Mouse (Mus musculus) bone marrow macrophage, adult 2 months (primary cell): ENCODE results near the gene Klhl24. TPM values are rescaled to one million over a fixed set of nuclear protein-coding genes. Genes with fewer than 3 reads are reported as not detected.
A peak's percentile ranks its signal among the peaks of the same experiment; 100 is the strongest.
"Not testable (repeated sequence)": the region's sequence is repeated elsewhere in the genome, so short reads cannot be mapped to it uniquely, and the experiment has no call there.

Experiments used
- H3K27ac ChIP-seq: 2 replicates; pipeline ENCODE4 v1.5.1; 2012; ENCODE audit warnings: low read depth, low read length; ENCODE audit not compliant: insufficient read depth
- H3K4me1 ChIP-seq: 2 replicates; pipeline ENCODE4 v1.6.1; 2012; ENCODE audit warnings: low read length; ENCODE audit not compliant: control insufficient read depth, insufficient read depth
- H3K4me3 ChIP-seq: 2 replicates; pipeline ENCODE4 v1.5.1; 2012; ENCODE audit warnings: mild to moderate bottlenecking, low read length, moderate library complexity; ENCODE audit not compliant: insufficient read depth
- CTCF ChIP-seq: IDR thresholded peaks from 2 replicates; pipeline ENCODE4 v1.5.1; 2012; ENCODE audit warnings: low read depth, mild to moderate bottlenecking, low read length, moderate library complexity
- POLR2A ChIP-seq: IDR thresholded peaks from 2 replicates; pipeline ENCODE4 v1.6.1; 2012; ENCODE audit warnings: mild to moderate bottlenecking, low read depth, low read length, borderline replicate concordance
- polyA plus RNA-seq: library from polyadenylated mRNA; stranded (reverse); fragments of >200 nt; gene quantifications from 2 replicates; pipeline ENCODE4 v1.2.4, GENCODE M21; 2012; ENCODE audit not compliant: missing spikeins, insufficient read depth, insufficient read length

Gene Klhl24
- polyA plus RNA-seq, 1 experiment: 95.2 TPM

DNA sequence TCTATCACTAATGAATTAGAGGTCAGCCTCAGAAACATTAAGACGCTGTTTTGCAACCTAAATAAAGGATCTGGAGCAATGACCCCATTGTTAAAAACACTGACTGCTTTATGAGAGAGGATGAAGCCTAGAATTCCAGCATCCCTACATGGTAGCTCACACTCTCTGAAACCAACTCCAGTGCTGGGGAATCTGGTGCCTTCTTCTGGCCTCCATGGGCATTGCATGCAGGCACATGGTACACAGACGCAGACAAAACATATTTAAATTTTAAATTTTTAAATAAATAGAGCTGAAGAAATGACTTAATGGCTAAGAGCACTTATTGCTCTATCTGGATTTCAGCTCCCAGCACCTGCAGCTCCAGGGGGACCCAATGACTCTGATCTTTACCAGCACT, 1.4 kb upstream of the Klhl24 start:
- TF ChIP-seq POLR2A: no peak
- TF ChIP-seq CTCF: peak; percentile 13; the same call in 1 of the 2 replicates
- Histone ChIP-seq H3K27ac (no peak overlapping the region), H3K4me3 (no peak overlapping the region), H3K4me1 (peaks cover 8% of the 10 kb centered on the region)

DNA sequence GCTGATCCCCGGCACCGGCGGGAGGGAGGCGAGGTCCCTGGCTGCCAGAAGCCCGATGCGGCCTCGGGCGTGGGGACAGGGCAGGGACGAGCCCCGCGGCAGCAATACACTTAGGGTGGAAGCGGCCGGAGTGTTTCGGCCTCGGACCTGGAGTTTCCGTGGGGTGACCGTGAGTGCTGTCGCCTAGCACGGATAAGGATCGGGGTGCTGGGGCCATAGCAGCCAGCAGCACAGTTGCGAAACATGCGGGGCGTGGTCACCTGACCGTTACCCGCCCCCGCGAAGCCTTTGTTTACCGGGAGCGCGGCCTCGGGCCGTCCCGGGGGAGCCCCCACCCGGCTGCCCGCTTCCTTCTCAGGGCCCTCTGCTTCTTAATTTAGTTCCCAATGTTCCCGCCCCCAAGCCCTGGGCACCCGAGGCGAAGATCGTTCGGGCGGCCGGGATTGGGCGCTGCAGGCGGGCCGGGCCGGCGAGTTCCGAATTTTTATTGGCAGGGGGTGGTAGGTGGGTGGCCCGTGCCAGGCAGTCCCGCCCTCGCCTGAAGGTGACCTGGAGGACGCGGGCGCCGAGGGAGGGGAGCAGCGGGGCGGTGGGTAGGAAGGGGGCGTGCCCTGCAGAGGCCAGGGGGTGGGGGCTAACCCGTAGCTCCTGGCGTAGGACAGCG, 501 bp downstream of the Klhl24 start:
- TF ChIP-seq POLR2A (no peak), CTCF (no peak)
- peak overlapping the region; percentile 98 for H3K27ac ChIP-seq
- H3K4me1 ChIP-seq: peaks cover 8% of the 10 kb centered on the region
- peak overlapping the region; percentile 97 for H3K4me3 ChIP-seq

DNA sequence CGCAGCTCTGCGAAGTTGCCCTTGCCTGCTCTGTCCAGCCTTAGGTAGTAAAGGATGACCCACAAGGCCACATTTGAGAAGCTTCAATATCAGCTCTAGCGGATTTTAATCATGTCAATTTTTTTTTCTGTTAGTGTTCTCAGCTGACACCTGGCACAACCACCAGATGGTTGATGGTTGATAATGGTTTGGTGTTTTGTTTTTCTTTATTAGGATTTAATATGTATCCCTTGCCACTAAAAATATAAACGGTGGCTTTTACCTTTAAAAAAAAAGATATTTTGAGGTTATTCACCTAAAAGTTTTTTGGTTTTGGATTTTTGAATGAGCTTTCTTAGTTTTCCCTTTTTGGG, 1.0 kb downstream of the Klhl24 start:
- Histone ChIP-seq H3K4me3 (peak overlapping the region; percentile 97), H3K4me1 (peaks cover 8% of the 10 kb centered on the region), H3K27ac (peak overlapping the region; percentile 98)
- TF ChIP-seq POLR2A: no peak

DNA sequence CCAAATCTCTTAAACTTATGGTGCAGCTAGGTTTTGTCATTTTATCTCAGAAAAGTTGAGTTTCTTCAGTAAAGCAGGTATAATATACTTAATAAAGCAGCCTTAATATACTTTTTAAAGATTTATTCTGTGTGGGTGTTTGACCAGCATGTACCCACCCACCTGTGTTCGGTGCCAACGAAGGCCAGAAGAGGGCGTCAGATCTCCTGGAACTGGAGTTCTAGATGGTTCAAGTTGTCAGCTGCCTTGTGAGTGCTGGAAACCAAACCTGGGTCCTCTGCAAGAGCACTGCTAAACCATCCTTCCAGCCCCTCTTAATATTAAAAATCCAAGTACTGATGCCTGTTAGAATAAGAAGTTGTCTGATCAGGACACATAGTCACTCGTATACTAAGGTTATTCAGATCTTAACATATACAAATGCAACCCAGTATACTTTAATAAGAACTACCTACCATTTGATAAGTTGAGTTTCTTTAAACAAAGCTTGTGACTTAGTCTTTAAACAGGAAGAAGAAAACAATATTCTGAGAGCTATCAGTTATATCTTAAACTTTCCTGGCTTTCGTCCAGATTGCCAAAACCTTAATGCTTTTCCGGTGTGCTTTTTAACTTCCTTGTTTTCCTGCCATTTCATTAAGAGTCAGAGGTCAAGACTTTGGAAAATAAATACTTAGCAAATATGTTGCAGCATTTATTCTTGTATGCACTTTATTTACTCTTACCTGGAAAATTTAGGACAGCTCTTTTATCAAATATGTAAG, 1.7 kb downstream of the Klhl24 start:
- H3K4me1 ChIP-seq: peaks cover 8% of the 10 kb centered on the region
- H3K4me3 ChIP-seq: no peak overlapping the region
- TF ChIP-seq POLR2A (no peak), CTCF (no peak)
- peak overlapping the region; percentile 46 for H3K27ac ChIP-seq

DNA sequence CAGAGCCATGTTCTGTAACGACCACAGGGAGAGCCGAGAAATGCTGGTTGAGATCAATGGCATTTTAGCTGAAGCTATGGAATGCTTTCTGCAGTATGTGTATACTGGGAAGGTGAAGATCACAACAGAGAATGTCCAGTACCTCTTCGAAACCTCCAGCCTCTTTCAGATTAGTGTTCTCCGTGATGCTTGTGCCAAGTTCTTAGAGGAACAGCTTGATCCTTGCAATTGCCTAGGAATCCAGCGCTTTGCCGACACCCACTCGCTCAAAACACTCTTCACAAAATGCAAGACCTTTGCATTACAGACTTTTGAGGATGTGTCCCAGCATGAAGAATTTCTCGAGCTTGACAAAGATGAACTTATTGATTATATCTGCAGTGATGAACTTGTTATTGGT, 9.7 kb downstream of the Klhl24 start:
- TF ChIP-seq POLR2A: no peak
- TF ChIP-seq CTCF: no peak
- Histone ChIP-seq H3K27ac (no peak overlapping the region), H3K4me1 (peaks cover 2% of the 10 kb centered on the region; the same call in 1 of the 2 replicates), H3K4me3 (no peak overlapping the region)

DNA sequence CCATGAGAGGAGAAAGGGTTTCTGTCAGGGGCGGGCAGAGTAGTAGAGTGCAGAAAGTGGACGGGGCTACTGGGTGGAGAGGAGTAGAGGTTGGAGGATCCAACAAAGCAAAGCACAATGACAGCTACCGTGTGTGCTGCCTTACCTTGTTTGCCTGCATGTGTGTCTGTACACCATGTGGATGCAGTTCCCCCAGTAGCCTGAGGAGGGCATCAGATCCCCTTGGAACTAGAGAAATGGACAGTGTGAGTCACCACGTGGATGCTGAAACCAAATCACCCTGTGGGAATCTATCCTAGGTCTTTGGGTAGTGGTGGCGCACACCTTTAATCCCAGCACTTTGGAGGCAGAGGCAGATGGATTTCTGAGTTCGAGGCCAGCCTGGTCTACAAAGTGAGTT, 11.6 kb downstream of the Klhl24 start:
- Histone ChIP-seq H3K4me1 (peaks cover 2% of the 10 kb centered on the region; the same call in 1 of the 2 replicates), H3K4me3 (no peak overlapping the region), H3K27ac (no peak overlapping the region)
- no peak for TF ChIP-seq CTCF
- no peak for TF ChIP-seq POLR2A

DNA sequence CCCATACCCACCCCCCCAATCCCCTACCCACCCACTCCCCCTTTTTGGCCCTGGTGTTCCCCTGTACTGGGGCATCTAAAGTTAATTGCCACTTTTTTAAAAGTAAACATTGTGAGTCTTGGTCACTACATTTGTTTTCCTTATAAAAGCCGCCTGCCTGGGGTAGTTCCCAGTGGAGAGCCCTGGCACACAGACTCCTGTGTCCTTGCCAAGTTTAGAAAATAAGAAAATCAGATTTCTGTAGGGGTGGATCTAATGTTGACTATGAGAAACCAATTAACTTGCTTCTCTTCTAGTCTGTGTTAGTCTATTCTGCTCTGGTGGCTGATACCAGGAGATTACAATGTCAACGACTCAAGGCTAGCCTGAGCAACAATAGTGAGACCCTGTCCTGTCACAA, 15.3 kb downstream of the Klhl24 start:
- no peaks in the 10 kb centered on the region for H3K4me1 ChIP-seq
- H3K4me3 ChIP-seq: no peak overlapping the region
- TF ChIP-seq CTCF (no peak), POLR2A (no peak)
- no peak overlapping the region for H3K27ac ChIP-seq

DNA sequence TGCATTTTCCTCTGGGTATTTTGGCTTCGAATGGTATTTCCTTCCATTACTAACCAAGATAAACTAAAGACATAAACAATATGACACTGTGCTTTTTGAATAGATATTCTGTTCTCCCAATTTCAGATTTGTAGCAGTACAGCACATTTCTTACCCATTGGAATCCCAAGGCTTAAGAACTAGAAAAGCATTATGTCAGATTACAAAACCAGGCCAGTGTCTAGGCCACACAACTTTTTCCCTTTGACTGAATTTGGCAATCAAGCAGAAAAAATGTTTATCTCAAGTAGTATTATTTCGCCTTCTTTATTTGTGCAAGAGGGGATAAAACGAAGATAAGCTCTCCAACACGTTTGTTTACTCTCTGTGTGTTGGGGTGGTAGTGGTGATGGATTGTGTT, 18.7 kb downstream of the Klhl24 start:
- Histone ChIP-seq H3K4me1 (no peaks in the 10 kb centered on the region), H3K27ac (no peak overlapping the region), H3K4me3 (no peak overlapping the region)
- no peak for TF ChIP-seq CTCF
- no peak for TF ChIP-seq POLR2A

DNA sequence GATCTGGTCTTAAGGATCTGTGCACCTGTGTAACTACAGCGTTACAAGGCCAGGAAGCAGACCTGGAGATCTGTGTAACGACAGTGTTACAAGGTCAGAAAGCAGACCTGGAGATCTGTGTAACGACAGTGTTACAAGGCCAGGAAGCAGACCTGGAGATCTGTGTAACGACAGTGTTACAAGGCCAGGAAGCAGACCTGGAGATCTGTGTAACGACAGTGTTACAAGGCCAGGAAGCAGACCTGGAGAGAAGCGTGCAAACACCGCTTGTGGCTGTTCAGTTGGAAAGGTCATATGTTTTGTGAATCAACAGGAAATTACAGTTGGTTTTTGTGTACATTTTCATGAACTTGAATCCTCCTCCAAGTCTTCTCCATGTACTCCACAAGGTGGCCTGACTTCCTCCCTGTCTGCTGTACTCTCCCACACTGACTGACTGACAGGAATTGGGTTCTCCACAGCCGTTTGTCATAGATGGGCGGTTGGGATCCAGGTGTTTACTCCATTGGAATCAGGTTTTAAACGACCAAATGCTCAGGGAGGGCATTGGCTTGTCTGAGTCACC, 29.1 kb downstream of the Klhl24 start:
- not testable (repeated sequence) for H3K27ac ChIP-seq, H3K4me3 ChIP-seq, H3K4me1 ChIP-seq

DNA sequence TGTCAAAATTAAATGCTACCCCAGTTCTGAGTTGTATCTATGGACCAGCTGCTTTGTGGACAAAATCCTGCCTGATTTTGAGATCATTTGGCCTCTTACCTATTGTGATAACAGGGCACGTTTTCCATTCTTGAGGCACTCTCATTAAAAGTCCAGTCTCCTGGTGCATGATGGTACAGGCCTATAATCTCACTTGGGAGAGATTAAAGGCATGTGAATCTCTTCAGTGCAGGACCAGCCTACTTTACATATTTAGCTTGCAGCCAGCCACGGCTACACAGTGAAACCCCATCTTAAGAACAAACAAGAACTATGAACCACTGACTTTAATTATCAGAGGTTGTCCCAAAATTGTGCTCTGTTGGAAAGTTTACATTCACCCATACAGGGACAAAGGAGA, 33.1 kb downstream of the Klhl24 start:
- no peak overlapping the region for H3K4me3 ChIP-seq
- no peak overlapping the region for H3K27ac ChIP-seq
- TF ChIP-seq POLR2A: no peak
- no peak for TF ChIP-seq CTCF
- no peaks in the 10 kb centered on the region for H3K4me1 ChIP-seq
